In genomic region chr14:15083812-15084211, GRCm38 (mm10) we compare ENCODE assay signal across 21 mouse cellular contexts.
DNase-seq lines count a peak whose midpoint lies in the region; ATAC-seq and TF ChIP-seq lines count a peak whose summit lies in the region.
"Had no signal": no experiment of that assay in that cellular context is flagged by ENCODE, and none has a peak within 500 bp of the region (broad histone marks: within the 10 kb centered on the region; RNA-seq: fewer than 3 reads in every experiment).

No protein-coding gene starts in this region.

- H3K9ac ChIP-seq in embryonic facial prominence, embryonic 12.5 days = no peak overlapping the region
- no peak overlapping the region for H3K9ac ChIP-seq in hindbrain, embryonic 14.5 days
- H3K9ac ChIP-seq: limb, embryonic 15.5 days had no signal

- H3K36me3 ChIP-seq in embryonic facial prominence, embryonic 12.5 days = no peaks in the 10 kb centered on the region
- no peaks in the 10 kb centered on the region for H3K36me3 ChIP-seq in embryonic facial prominence, embryonic 10.5 days (replicated peaks)
- H3K36me3 ChIP-seq in splenic B cell, adult 2 months (ENCODE audit: control insufficient read depth, insufficient read depth, low read length, poor library complexity, severe bottlenecking) = no peaks in the 10 kb centered on the region
- no peaks in the 10 kb centered on the region for H3K36me3 ChIP-seq in hindbrain, embryonic 14.5 days (replicated peaks; ENCODE audit: control insufficient read depth, insufficient read depth)
- H3K36me3 ChIP-seq: forebrain, embryonic 10.5 days; limb, embryonic 15.5 days had no signal

- no peak overlapping the region for H3K4me2 ChIP-seq in embryonic facial prominence, embryonic 12.5 days (replicated peaks)
- H3K4me2 ChIP-seq in hindbrain, embryonic 14.5 days (replicated peaks) = no peak overlapping the region
- H3K4me2 ChIP-seq: limb, embryonic 15.5 days had no signal

- peak; percentile 47; the same call in 1 of the 2 replicates for ATAC-seq in embryonic facial prominence, embryonic 12.5 days (ENCODE audit: insufficient number of reproducible peaks, insufficient read depth, low FRiP score, low TSS enrichment)
- ATAC-seq in activated CD4-positive, CD25-positive, alpha-beta regulatory T cell, adult 4 months = peak; percentile 73
- no peak for ATAC-seq in hindbrain, embryonic 14.5 days (ENCODE audit: low FRiP score)
- ATAC-seq: midbrain, embryonic 16.5 days had no signal

- H3K9me3 ChIP-seq in embryonic facial prominence, embryonic 12.5 days = 0 out of 2 replicates have a peak, but pooled peaks cover 4% of the 10 kb centered on the region
- H3K9me3 ChIP-seq in embryonic facial prominence, embryonic 10.5 days = no peaks in the 10 kb centered on the region
- no peaks in the 10 kb centered on the region for H3K9me3 ChIP-seq in hindbrain, embryonic 14.5 days (ENCODE audit: control insufficient read depth, low read length)
- H3K9me3 ChIP-seq: forebrain, embryonic 10.5 days; limb, embryonic 15.5 days had no signal

- TF ChIP-seq CTCF in gastrocnemius, adult 2 months (IDR thresholded peaks at IDR 0.05) = no peak

- no peak for DNase-seq in embryonic facial prominence, embryonic 10.5 days (ENCODE audit: low spot score)
- DNase-seq in splenic B cell, adult 2 months (ENCODE audit: low read depth, low spot score) = peak; percentile 2
- DNase-seq in thymus, postnatal 36 days = peak; percentile 69 to 82
- DNase-seq in gastrocnemius, adult 2 months = no peak
- DNase-seq in hindbrain, embryonic 14.5 days (ENCODE audit: low spot score) = no peak
- no peak for DNase-seq in cerebellum, adult 9-10 months
- DNase-seq: adrenal gland, adult 2 months; cerebellum, adult 9-11 months; heart, adult 18-20 months; heart, postnatal 4 days; kidney, adult 2 months; kidney, postnatal 14 days; lung, postnatal 10 days; retina, postnatal 1 day; right cerebral cortex, postnatal 4 days had no signal

- H3K27ac ChIP-seq in embryonic facial prominence, embryonic 12.5 days = no peak overlapping the region
- no peak overlapping the region for H3K27ac ChIP-seq in embryonic facial prominence, embryonic 10.5 days (replicated peaks)
- H3K27ac ChIP-seq in gastrocnemius, adult 2 months = no peak overlapping the region
- H3K27ac ChIP-seq in hindbrain, embryonic 14.5 days = no peak overlapping the region
- H3K27ac ChIP-seq: forebrain, embryonic 10.5 days; layer of hippocampus, adult 2 months; limb, embryonic 15.5 days had no signal

- H3K4me1 ChIP-seq in embryonic facial prominence, embryonic 12.5 days = no peaks in the 10 kb centered on the region
- peaks cover 7% of the 10 kb centered on the region; the same call in 1 of the 2 replicates for H3K4me1 ChIP-seq in embryonic facial prominence, embryonic 10.5 days
- no peaks in the 10 kb centered on the region for H3K4me1 ChIP-seq in hindbrain, embryonic 14.5 days (replicated peaks; ENCODE audit: control insufficient read depth, insufficient read depth, low read length)
- H3K4me1 ChIP-seq: limb, embryonic 15.5 days had no signal

- 46% methylated on average over 1 of the region's 1 CpGs for WGBS in embryonic facial prominence, embryonic 12.5 days
- 78% methylated on average over 1 of the region's 1 CpGs for WGBS in embryonic facial prominence, embryonic 10.5 days
- 54% methylated on average over 1 of the region's 1 CpGs for WGBS in hindbrain, embryonic 14.5 days

- H3K4me3 ChIP-seq in embryonic facial prominence, embryonic 12.5 days = no peak overlapping the region
- H3K4me3 ChIP-seq in embryonic facial prominence, embryonic 10.5 days = no peak overlapping the region
- H3K4me3 ChIP-seq in gastrocnemius, adult 2 months = no peak overlapping the region
- no peak overlapping the region for H3K4me3 ChIP-seq in hindbrain, embryonic 14.5 days (replicated peaks; ENCODE audit: low read length)
- H3K4me3 ChIP-seq: forebrain, embryonic 10.5 days; layer of hippocampus, adult 2 months; limb, embryonic 15.5 days had no signal

- intact Hi-C loops in gastrocnemius, adult 2 months (cut with DNase I) = no loop called here

- no peaks in the 10 kb centered on the region for H3K27me3 ChIP-seq in embryonic facial prominence, embryonic 12.5 days
- no peaks in the 10 kb centered on the region for H3K27me3 ChIP-seq in embryonic facial prominence, embryonic 10.5 days (replicated peaks; ENCODE audit: low read depth, poor library complexity, severe bottlenecking)
- H3K27me3 ChIP-seq in splenic B cell, adult 2 months (ENCODE audit: control insufficient read depth, insufficient read depth, low read length, poor library complexity, severe bottlenecking) = no peaks in the 10 kb centered on the region
- H3K27me3 ChIP-seq in hindbrain, embryonic 14.5 days (ENCODE audit: control insufficient read depth, insufficient read depth, low read length) = no peaks in the 10 kb centered on the region
- H3K27me3 ChIP-seq: limb, embryonic 15.5 days had no signal

Comparison
In these comparisons a context has a peak if more than half of its experiments do, and no peak if none do; other contexts are left out.
1. DNase-seq: peak in splenic B cell, adult 2 months (single experiment) and thymus, postnatal 36 days (2 of 2); none in embryonic facial prominence, embryonic 10.5 days (single experiment), gastrocnemius, adult 2 months (single experiment), hindbrain, embryonic 14.5 days (single experiment) and cerebellum, adult 9-10 months (single experiment).